12 mouse cellular contexts compared by ENCODE assay signal in genomic region chr7:4624343-4624742, GRCm38 (mm10). TPM values are rescaled to one million over a fixed set of nuclear protein-coding genes. Genes with fewer than 3 reads are reported as not detected.
A peak's percentile ranks its signal among the peaks of the same experiment; 100 is the strongest.
DNase-seq lines count a peak whose midpoint lies in the region; ATAC-seq lines count a peak whose summit lies in the region.
"Had no signal": no experiment of that assay in that cellular context is flagged by ENCODE, and none has a peak within 500 bp of the region (broad histone marks: within the 10 kb centered on the region; RNA-seq: fewer than 3 reads in every experiment).

No protein-coding gene starts in this region.

- WGBS in hindbrain, embryonic 16.5 days, result 44% methylated on average over 1 of the region's 1 CpGs
- 56% methylated on average over 1 of the region's 1 CpGs for WGBS in hindbrain, embryonic 10.5 days
- WGBS in neural tube, embryonic 12.5 days, result 50% methylated on average over 1 of the region's 1 CpGs
- WGBS in heart, embryonic 12.5 days, result 38% methylated on average over 1 of the region's 1 CpGs

- no peaks in the 10 kb centered on the region for H3K4me1 ChIP-seq in hindbrain, embryonic 16.5 days (ENCODE audit: control insufficient read depth, insufficient read depth, low read depth, low read length)
- H3K4me1 ChIP-seq in hindbrain, embryonic 10.5 days (replicated peaks), result no peaks in the 10 kb centered on the region
- no peaks in the 10 kb centered on the region for H3K4me1 ChIP-seq in neural tube, embryonic 12.5 days
- no peaks in the 10 kb centered on the region for H3K4me1 ChIP-seq in heart, embryonic 12.5 days (replicated peaks)
- H3K4me1 ChIP-seq: embryonic facial prominence, embryonic 13.5 days; stomach, embryonic 15.5 days had no signal

- peaks cover 4% of the 10 kb centered on the region for H3K36me3 ChIP-seq in hindbrain, embryonic 16.5 days (ENCODE audit: control insufficient read depth, insufficient read depth, low read length)
- H3K36me3 ChIP-seq in hindbrain, embryonic 10.5 days, result peaks cover 15% of the 10 kb centered on the region
- peaks cover 15% of the 10 kb centered on the region for H3K36me3 ChIP-seq in neural tube, embryonic 12.5 days
- H3K36me3 ChIP-seq in heart, embryonic 12.5 days, result peaks cover 13% of the 10 kb centered on the region

- no peaks in the 10 kb centered on the region for H3K27me3 ChIP-seq in hindbrain, embryonic 16.5 days (replicated peaks; ENCODE audit: control insufficient read depth, insufficient read depth, low read length)
- H3K27me3 ChIP-seq in hindbrain, embryonic 10.5 days (ENCODE audit: insufficient read depth, poor library complexity, severe bottlenecking), result no peaks in the 10 kb centered on the region
- H3K27me3 ChIP-seq in neural tube, embryonic 12.5 days (replicated peaks), result no peaks in the 10 kb centered on the region
- H3K27me3 ChIP-seq in heart, embryonic 12.5 days (replicated peaks), result no peaks in the 10 kb centered on the region
- H3K27me3 ChIP-seq: embryonic facial prominence, embryonic 13.5 days; megakaryocyte, embryonic 14.5 days; stomach, embryonic 15.5 days had no signal

- no peaks in the 10 kb centered on the region for H3K9me3 ChIP-seq in hindbrain, embryonic 16.5 days (ENCODE audit: control insufficient read depth, low read length)
- no peaks in the 10 kb centered on the region for H3K9me3 ChIP-seq in hindbrain, embryonic 10.5 days
- H3K9me3 ChIP-seq in neural tube, embryonic 12.5 days, result no peaks in the 10 kb centered on the region
- H3K9me3 ChIP-seq in heart, embryonic 12.5 days (replicated peaks), result no peaks in the 10 kb centered on the region
- H3K9me3 ChIP-seq: embryonic facial prominence, embryonic 13.5 days; megakaryocyte, embryonic 14.5 days; stomach, embryonic 15.5 days had no signal

- H3K4me3 ChIP-seq in hindbrain, embryonic 16.5 days (ENCODE audit: low read length), result no peak overlapping the region
- no peak overlapping the region for H3K4me3 ChIP-seq in hindbrain, embryonic 10.5 days
- H3K4me3 ChIP-seq in neural tube, embryonic 12.5 days, result no peak overlapping the region
- H3K4me3 ChIP-seq in heart, embryonic 12.5 days, result no peak overlapping the region
- H3K4me3 ChIP-seq: embryonic facial prominence, embryonic 13.5 days; megakaryocyte, embryonic 14.5 days; stomach, embryonic 15.5 days had no signal

- no peak overlapping the region for H3K4me2 ChIP-seq in hindbrain, embryonic 16.5 days (ENCODE audit: low read length)
- H3K4me2 ChIP-seq in neural tube, embryonic 12.5 days (replicated peaks), result no peak overlapping the region
- no peak overlapping the region for H3K4me2 ChIP-seq in heart, embryonic 12.5 days
- H3K4me2 ChIP-seq: embryonic facial prominence, embryonic 13.5 days; stomach, embryonic 15.5 days had no signal

- DNase-seq in hindbrain, embryonic 10.5 days (ENCODE audit: low spot score), result no peak
- DNase-seq in neural tube, embryonic 10.5 days (ENCODE audit: extremely low spot score, low spot score), result no peak
- DNase-seq in kidney, postnatal 36 days, result peak; percentile 12 to 49
- DNase-seq in thymus, postnatal 36 days, result peak; percentile 44 to 47
- no peak for DNase-seq in adrenal gland, adult 2 months

- ATAC-seq in hindbrain, embryonic 16.5 days, result peak; percentile 13; the same call in 1 of the 2 replicates
- peak; percentile 29; the same call in 1 of the 2 replicates for ATAC-seq in neural tube, embryonic 12.5 days (ENCODE audit: low FRiP score, low read depth)
- no peak for ATAC-seq in heart, embryonic 12.5 days (ENCODE audit: insufficient number of reproducible peaks, low FRiP score)

- H3K27ac ChIP-seq in hindbrain, embryonic 16.5 days (ENCODE audit: low read depth, low read length), result no peak overlapping the region
- H3K27ac ChIP-seq in hindbrain, embryonic 10.5 days, result no peak overlapping the region
- H3K27ac ChIP-seq in neural tube, embryonic 12.5 days, result no peak overlapping the region
- no peak overlapping the region for H3K27ac ChIP-seq in heart, embryonic 12.5 days (ENCODE audit: poor library complexity, severe bottlenecking)
- H3K27ac ChIP-seq: embryonic facial prominence, embryonic 13.5 days; stomach, embryonic 15.5 days had no signal

- no peak overlapping the region for H3K9ac ChIP-seq in hindbrain, embryonic 16.5 days (ENCODE audit: low read depth, low read length)
- H3K9ac ChIP-seq in neural tube, embryonic 12.5 days, result no peak overlapping the region
- H3K9ac ChIP-seq in heart, embryonic 12.5 days, result no peak overlapping the region
- H3K9ac ChIP-seq: embryonic facial prominence, embryonic 13.5 days; stomach, embryonic 15.5 days had no signal

RNA-seq across cellular contexts. Expression of gene Tmem86b, which starts 6.9 kb away (rescaled TPM):
- 1.9 and 2.0 TPM in 2 replicates for polyA plus RNA-seq in hindbrain, embryonic 16.5 days (2015; fragmentation: Nextera tagmentation; extraction: Ambion mirVana)
- polyA plus RNA-seq in hindbrain, embryonic 10.5 days (2016; fragmentation: Nextera tagmentation; extraction: Ambion mirVana), result 2.1 and 2.2 TPM in 2 replicates
- polyA plus RNA-seq in neural tube, embryonic 12.5 days (2016; fragmentation: Nextera tagmentation; extraction: Ambion mirVana), result 3.5 and 4.0 TPM in 2 replicates
- 1 to 10 TPM; 5.2 to 7.4 TPM for total RNA-seq in adrenal gland, adult 2 months (2021)
- polyA plus RNA-seq in adrenal gland, adult 2 months (2012; rRNA removed), result 11.6 and 17.8 TPM in 2 replicates
- 3.2 and 3.7 TPM in 2 replicates for polyA plus RNA-seq in heart, embryonic 12.5 days (2016; fragmentation: Nextera tagmentation; extraction: Ambion mirVana)

RNA-seq across cellular contexts. Expression of gene Ptprh, which starts 20.5 kb away (rescaled TPM):
- polyA plus RNA-seq in hindbrain, embryonic 16.5 days (2015; fragmentation: Nextera tagmentation; extraction: Ambion mirVana), result 0.91 and 1.1 TPM in 2 replicates
- polyA plus RNA-seq in hindbrain, embryonic 10.5 days (2016; fragmentation: Nextera tagmentation; extraction: Ambion mirVana), result not detected in 2 replicates
- polyA plus RNA-seq in neural tube, embryonic 12.5 days (2016; fragmentation: Nextera tagmentation; extraction: Ambion mirVana), result not detected in 2 replicates
- total RNA-seq in adrenal gland, adult 2 months (2021), result not detected
- not detected in 2 replicates for polyA plus RNA-seq in adrenal gland, adult 2 months (2012; rRNA removed)
- not detected in 2 replicates for polyA plus RNA-seq in heart, embryonic 12.5 days (2016; fragmentation: Nextera tagmentation; extraction: Ambion mirVana)
- total RNA-seq: heart, postnatal 10 days had no signal
- polyA plus RNA-seq: embryonic facial prominence, embryonic 13.5 days had no signal

RNA-seq across cellular contexts. Expression of gene Ppp6r1, which starts 34.5 kb away (rescaled TPM):
- 4.3 and 6.2 TPM in 2 replicates for polyA plus RNA-seq in hindbrain, embryonic 16.5 days (2015; fragmentation: Nextera tagmentation; extraction: Ambion mirVana)
- 9.4 and 11.5 TPM in 2 replicates for polyA plus RNA-seq in hindbrain, embryonic 10.5 days (2016; fragmentation: Nextera tagmentation; extraction: Ambion mirVana)
- polyA plus RNA-seq in neural tube, embryonic 12.5 days (2016; fragmentation: Nextera tagmentation; extraction: Ambion mirVana), result 11.1 and 13.9 TPM in 2 replicates
- 10 to 100 TPM; 81.8 to 92.3 TPM for total RNA-seq in adrenal gland, adult 2 months (2021)
- 114 and 134 TPM in 2 replicates for polyA plus RNA-seq in adrenal gland, adult 2 months (2012; rRNA removed)
- 9.8 and 10.2 TPM in 2 replicates for polyA plus RNA-seq in heart, embryonic 12.5 days (2016; fragmentation: Nextera tagmentation; extraction: Ambion mirVana)

Comparison
In these comparisons a context has a peak if more than half of its experiments do, and no peak if none do; other contexts are left out.
1. DNase-seq: peak in kidney, postnatal 36 days (2 of 2) and thymus, postnatal 36 days (2 of 2); none in hindbrain, embryonic 10.5 days (single experiment), neural tube, embryonic 10.5 days (single experiment) and adrenal gland, adult 2 months (single experiment).